Mouse (Mus musculus) gastrocnemius, postnatal 4 days (tissue): ENCODE measurements at regions not wholly inside any gene's neighbourhood (a gene's known extent, or its start where the extent isn't known, plus 50 kb on each side); places are given as distances from the start of the nearest gene placed in this dataset.

Experiments
- DNase-seq, 2 experiments: peaks; one replicate each; pipeline ENCODE4 v3.0.0; 2021 to 2022; ENCODE audit warnings: low spot score in 2 of 2, mixed read lengths in 2 of 2

GRCm38 (mm10) chr8:26677584-26678138, 299.5 kb upstream of the Zfp703 start:
- DNase-seq: no peak

- no peak for DNase-seq
Observed at GRCm38 (mm10) chr8:26680891-26681381, 296.2 kb upstream of the Zfp703 start.

- DNase-seq: peak in 1 of 2 experiments; percentile 42
Observed at GRCm38 (mm10) chr8:26687146-26687545, 290.0 kb upstream of the Zfp703 start.

GRCm38 (mm10) chr8:26688035-26688434, 289.1 kb upstream of the Zfp703 start:
- no peak for DNase-seq

GRCm38 (mm10) chr8:26688745-26689478, 288.2 kb upstream of the Zfp703 start:
- DNase-seq: no peak

GRCm38 (mm10) chr8:26689479-26690177, 287.5 kb upstream of the Zfp703 start:
- DNase-seq: no peak

- DNase-seq: peak in 1 of 2 experiments; percentile 22
Observed at GRCm38 (mm10) chr8:26690178-26690735, 286.9 kb upstream of the Zfp703 start.

GRCm38 (mm10) chr8:26697579-26698084, 279.5 kb upstream of the Zfp703 start:
- DNase-seq: no peak

GRCm38 (mm10) chr8:26698580-26698979, 278.5 kb upstream of the Zfp703 start:
- DNase-seq: no peak

GRCm38 (mm10) chr8:26706048-26706767, 270.9 kb upstream of the Zfp703 start:
- DNase-seq: no peak

GRCm38 (mm10) chr8:26706768-26707156, 270.4 kb upstream of the Zfp703 start:
- DNase-seq: no peak

GRCm38 (mm10) chr8:26713836-26714235, 263.3 kb upstream of the Zfp703 start:
- DNase-seq: no peak

- no peak for DNase-seq
Observed at GRCm38 (mm10) chr8:26714714-26715113, 262.4 kb upstream of the Zfp703 start.

GRCm38 (mm10) chr8:26718409-26719355, 258.4 kb upstream of the Zfp703 start:
- no peak for DNase-seq

- DNase-seq: no peak
Observed at GRCm38 (mm10) chr8:26722766-26723165, 254.4 kb upstream of the Zfp703 start.

- no peak for DNase-seq
Observed at GRCm38 (mm10) chr8:26724628-26725027, 252.5 kb upstream of the Zfp703 start.

- DNase-seq: no peak
Observed at GRCm38 (mm10) chr8:26725521-26725920, 251.6 kb upstream of the Zfp703 start.

- no peak for DNase-seq
Observed at GRCm38 (mm10) chr8:26729351-26729750, 247.8 kb upstream of the Zfp703 start.

GRCm38 (mm10) chr8:26731111-26731510, 246.0 kb upstream of the Zfp703 start:
- no peak for DNase-seq

- DNase-seq: no peak
Observed at GRCm38 (mm10) chr8:26744424-26744823, 232.7 kb upstream of the Zfp703 start.
